Comparison of ENCODE assay signal across 18 mouse cellular contexts in genomic region chr10:92790247-92790646, GRCm38 (mm10).
A peak's percentile ranks its signal among the peaks of the same experiment; 100 is the strongest.
DNase-seq lines count a peak whose midpoint lies in the region; ATAC-seq and TF ChIP-seq lines count a peak whose summit lies in the region.
"Had no signal": no experiment of that assay in that cellular context is flagged by ENCODE, and none has a peak within 500 bp of the region (broad histone marks: within the 10 kb centered on the region; RNA-seq: fewer than 3 reads in every experiment).

No protein-coding gene starts in this region.

- no peaks in the 10 kb centered on the region for H3K36me3 ChIP-seq in hindbrain, embryonic 10.5 days
- no peaks in the 10 kb centered on the region for H3K36me3 ChIP-seq in hindbrain, embryonic 16.5 days (ENCODE audit: control insufficient read depth, insufficient read depth, low read length)
- H3K36me3 ChIP-seq in midbrain, embryonic 14.5 days (ENCODE audit: control insufficient read depth, insufficient read depth, low read length), result no peaks in the 10 kb centered on the region
- no peaks in the 10 kb centered on the region for H3K36me3 ChIP-seq in midbrain, embryonic 13.5 days
- no peaks in the 10 kb centered on the region for H3K36me3 ChIP-seq in hindbrain, postnatal 0 days (ENCODE audit: insufficient read depth, low read length)
- H3K36me3 ChIP-seq: embryonic facial prominence, embryonic 13.5 days; midbrain, embryonic 12.5 days had no signal

- H3K27ac ChIP-seq in hindbrain, embryonic 10.5 days, result peak overlapping the region; percentile 82
- H3K27ac ChIP-seq in hindbrain, embryonic 16.5 days (ENCODE audit: low read depth, low read length), result no peak overlapping the region
- no peak overlapping the region for H3K27ac ChIP-seq in midbrain, embryonic 14.5 days (replicated peaks; ENCODE audit: low read depth, low read length)
- H3K27ac ChIP-seq in midbrain, embryonic 13.5 days, result no peak overlapping the region
- no peak overlapping the region for H3K27ac ChIP-seq in hindbrain, postnatal 0 days
- H3K27ac ChIP-seq: embryonic facial prominence, embryonic 13.5 days had no signal

- peak; percentile 19 to 37 for DNase-seq in cerebellum, postnatal 10 days
- DNase-seq in cerebellum, adult 11 months, result no peak
- DNase-seq in hindbrain, embryonic 10.5 days (ENCODE audit: low spot score), result peak; percentile 6
- DNase-seq in midbrain, embryonic 14.5 days, result peak; percentile 36
- peak; percentile 22 for DNase-seq in hindbrain, postnatal 0 days (ENCODE audit: low spot score)
- DNase-seq in layer of hippocampus, postnatal 36 days, result no peak
- DNase-seq: adrenal gland, postnatal 10 days; cerebellum, adult 9-10 months; gastrocnemius, postnatal 36 days; kidney, adult 18-20 months; lung, postnatal 14 days; thymus, adult 2 months; thymus, postnatal 4 days had no signal

- no peak overlapping the region for H3K4me2 ChIP-seq in hindbrain, embryonic 16.5 days (ENCODE audit: low read length)
- H3K4me2 ChIP-seq in midbrain, embryonic 14.5 days (ENCODE audit: low read length), result no peak overlapping the region
- H3K4me2 ChIP-seq in midbrain, embryonic 13.5 days (replicated peaks), result no peak overlapping the region
- no peak overlapping the region for H3K4me2 ChIP-seq in hindbrain, postnatal 0 days (ENCODE audit: low read depth, low read length)
- H3K4me2 ChIP-seq: embryonic facial prominence, embryonic 13.5 days; midbrain, embryonic 12.5 days had no signal

- ATAC-seq in hindbrain, embryonic 16.5 days, result no peak; the same call in 1 of the 2 replicates
- ATAC-seq in midbrain, embryonic 14.5 days (ENCODE audit: low FRiP score, low TSS enrichment), result no peak
- no peak for ATAC-seq in midbrain, embryonic 13.5 days
- no peak for ATAC-seq in hindbrain, postnatal 0 days
- ATAC-seq: forebrain, embryonic 16.5 days had no signal

- H3K27me3 ChIP-seq in hindbrain, embryonic 10.5 days (ENCODE audit: insufficient read depth, poor library complexity, severe bottlenecking), result no peaks in the 10 kb centered on the region
- no peaks in the 10 kb centered on the region for H3K27me3 ChIP-seq in hindbrain, embryonic 16.5 days (replicated peaks; ENCODE audit: control insufficient read depth, insufficient read depth, low read length)
- no peaks in the 10 kb centered on the region for H3K27me3 ChIP-seq in midbrain, embryonic 14.5 days (ENCODE audit: control insufficient read depth, insufficient read depth, low read length)
- H3K27me3 ChIP-seq in midbrain, embryonic 13.5 days, result no peaks in the 10 kb centered on the region
- no peaks in the 10 kb centered on the region for H3K27me3 ChIP-seq in hindbrain, postnatal 0 days (ENCODE audit: insufficient read depth, low read length)
- H3K27me3 ChIP-seq: embryonic facial prominence, embryonic 13.5 days; midbrain, embryonic 12.5 days had no signal

- H3K4me1 ChIP-seq in hindbrain, embryonic 10.5 days (replicated peaks), result peaks cover 33% of the 10 kb centered on the region
- no peaks in the 10 kb centered on the region; the same call in 1 of the 2 replicates for H3K4me1 ChIP-seq in hindbrain, embryonic 16.5 days (ENCODE audit: control insufficient read depth, insufficient read depth, low read depth, low read length)
- H3K4me1 ChIP-seq in midbrain, embryonic 14.5 days (ENCODE audit: control insufficient read depth, insufficient read depth, low read length), result 0 out of 2 replicates have a peak, but pooled peaks cover 6% of the 10 kb centered on the region
- peaks cover 25% of the 10 kb centered on the region for H3K4me1 ChIP-seq in midbrain, embryonic 13.5 days (replicated peaks)
- no peaks in the 10 kb centered on the region for H3K4me1 ChIP-seq in hindbrain, postnatal 0 days (ENCODE audit: insufficient read depth, low read length)
- H3K4me1 ChIP-seq: embryonic facial prominence, embryonic 13.5 days had no signal

- WGBS in hindbrain, embryonic 10.5 days, result 32% methylated on average over 2 of the region's 2 CpGs
- 12% methylated on average over 2 of the region's 2 CpGs for WGBS in hindbrain, embryonic 16.5 days
- 7% methylated on average over 2 of the region's 2 CpGs for WGBS in midbrain, embryonic 14.5 days
- WGBS in midbrain, embryonic 13.5 days, result 15% methylated on average over 2 of the region's 2 CpGs
- WGBS in hindbrain, postnatal 0 days, result 15% methylated on average over 2 of the region's 2 CpGs

- H3K9ac ChIP-seq in hindbrain, embryonic 16.5 days (ENCODE audit: low read depth, low read length), result no peak overlapping the region
- no peak overlapping the region for H3K9ac ChIP-seq in midbrain, embryonic 14.5 days (replicated peaks; ENCODE audit: low read length)
- no peak overlapping the region for H3K9ac ChIP-seq in midbrain, embryonic 13.5 days (replicated peaks)
- no peak overlapping the region for H3K9ac ChIP-seq in hindbrain, postnatal 0 days (replicated peaks; ENCODE audit: low read length)
- H3K9ac ChIP-seq: embryonic facial prominence, embryonic 13.5 days; midbrain, embryonic 12.5 days had no signal

- H3K4me3 ChIP-seq in hindbrain, embryonic 10.5 days, result no peak overlapping the region
- H3K4me3 ChIP-seq in hindbrain, embryonic 16.5 days (ENCODE audit: low read length), result no peak overlapping the region
- no peak overlapping the region for H3K4me3 ChIP-seq in midbrain, embryonic 14.5 days (replicated peaks; ENCODE audit: low read depth, low read length)
- H3K4me3 ChIP-seq in midbrain, embryonic 13.5 days (replicated peaks), result no peak overlapping the region
- no peak overlapping the region for H3K4me3 ChIP-seq in hindbrain, postnatal 0 days (ENCODE audit: low read length)
- H3K4me3 ChIP-seq: embryonic facial prominence, embryonic 13.5 days; midbrain, embryonic 12.5 days had no signal

- H3K9me3 ChIP-seq in hindbrain, embryonic 10.5 days, result no peaks in the 10 kb centered on the region
- H3K9me3 ChIP-seq in hindbrain, embryonic 16.5 days (ENCODE audit: control insufficient read depth, low read length), result no peaks in the 10 kb centered on the region
- no peaks in the 10 kb centered on the region for H3K9me3 ChIP-seq in midbrain, embryonic 14.5 days (ENCODE audit: control insufficient read depth, low read length)
- no peaks in the 10 kb centered on the region for H3K9me3 ChIP-seq in midbrain, embryonic 13.5 days
- no peaks in the 10 kb centered on the region for H3K9me3 ChIP-seq in hindbrain, postnatal 0 days (ENCODE audit: low read length)
- H3K9me3 ChIP-seq: embryonic facial prominence, embryonic 13.5 days; midbrain, embryonic 12.5 days had no signal

- no peak for TF ChIP-seq CTCF in hindbrain, postnatal 0 days (IDR thresholded peaks at IDR 0.05; ENCODE audit: low read depth)

Comparison
In these comparisons a context has a peak if more than half of its experiments do, and no peak if none do; other contexts are left out.
1. DNase-seq: peak in cerebellum, postnatal 10 days (2 of 2), hindbrain, embryonic 10.5 days (single experiment), midbrain, embryonic 14.5 days (single experiment) and hindbrain, postnatal 0 days (single experiment); none in cerebellum, adult 11 months (single experiment) and layer of hippocampus, postnatal 36 days (0 of 2).